Mouse (Mus musculus): ENCODE data around the gene Olfr1329. TPM values are rescaled to one million over a fixed set of nuclear protein-coding genes. Genes with fewer than 3 reads are reported as not detected.

Olfr1329 gene
- polyA plus RNA-seq, 1 experiment from 2014 or later, result not detected

Other genes starting within 250 kb of the Olfr1329 start
- gene Olfr1342, start 224.7 kb downstream of the Olfr1329 start, polyA plus RNA-seq (2015; fragmentation: Nextera tagmentation; extraction: Ambion mirVana), result not detected in 2 replicates
- gene Olfr1341, start 213.9 kb downstream of the Olfr1329 start, polyA plus RNA-seq (2015; fragmentation: Nextera tagmentation; extraction: Ambion mirVana), result not detected in 2 replicates
- not detected in 2 replicates for gene Olfr1340, start 197.3 kb downstream of the Olfr1329 start, polyA plus RNA-seq (2015; fragmentation: Nextera tagmentation; extraction: Ambion mirVana)
- not detected in 2 replicates for gene Olfr1339, start 185.3 kb downstream of the Olfr1329 start, polyA plus RNA-seq (2015; fragmentation: Nextera tagmentation; extraction: Ambion mirVana)
- not detected in 2 replicates for gene Olfr1338, start 158.7 kb downstream of the Olfr1329 start, polyA plus RNA-seq (2015; fragmentation: Nextera tagmentation; extraction: Ambion mirVana)
- not detected in 2 replicates for gene Olfr1337, start 134.9 kb downstream of the Olfr1329 start, polyA plus RNA-seq (2015; fragmentation: Nextera tagmentation; extraction: Ambion mirVana)
- gene Olfr1335, start 107.5 kb downstream of the Olfr1329 start, polyA plus RNA-seq (2015; fragmentation: Nextera tagmentation; extraction: Ambion mirVana), result not detected in 2 replicates
- not detected in 2 replicates for gene Olfr1333, start 81.2 kb downstream of the Olfr1329 start, polyA plus RNA-seq (2015; fragmentation: Nextera tagmentation; extraction: Ambion mirVana)
- gene Olfr1331, start 52.8 kb downstream of the Olfr1329 start, polyA plus RNA-seq (2015; fragmentation: Nextera tagmentation; extraction: Ambion mirVana), result not detected in 2 replicates
- not detected in 2 replicates for gene Olfr1330, start 28.9 kb downstream of the Olfr1329 start, polyA plus RNA-seq (2015; fragmentation: Nextera tagmentation; extraction: Ambion mirVana)
- gene Olfr1328, start 21.1 kb upstream of the Olfr1329 start, polyA plus RNA-seq (2015; fragmentation: Nextera tagmentation; extraction: Ambion mirVana), result not detected in 2 replicates
- gene Lao1, start 44.1 kb upstream of the Olfr1329 start, polyA plus RNA-seq (2015; fragmentation: Nextera tagmentation; extraction: Ambion mirVana), result not detected in 2 replicates
- gene Slc2a1, start 191.2 kb upstream of the Olfr1329 start, polyA plus RNA-seq (2015; fragmentation: Nextera tagmentation; extraction: Ambion mirVana), result 90.7 and 91.6 TPM in 2 replicates